Mouse (Mus musculus) MEL-GATA-1-ER (cell line): ENCODE measurements at regions not wholly inside any gene's neighbourhood (a gene's known extent, or its start where the extent isn't known, plus 50 kb on each side); places are given as distances from the start of the nearest gene placed in this dataset.

Experiments used
- DNase-seq: peaks from one replicate; pipeline ENCODE4 v3.0.0-alpha.2; 2012; ENCODE audit warnings: low read depth; ENCODE audit errors: extremely low read depth

DNA sequence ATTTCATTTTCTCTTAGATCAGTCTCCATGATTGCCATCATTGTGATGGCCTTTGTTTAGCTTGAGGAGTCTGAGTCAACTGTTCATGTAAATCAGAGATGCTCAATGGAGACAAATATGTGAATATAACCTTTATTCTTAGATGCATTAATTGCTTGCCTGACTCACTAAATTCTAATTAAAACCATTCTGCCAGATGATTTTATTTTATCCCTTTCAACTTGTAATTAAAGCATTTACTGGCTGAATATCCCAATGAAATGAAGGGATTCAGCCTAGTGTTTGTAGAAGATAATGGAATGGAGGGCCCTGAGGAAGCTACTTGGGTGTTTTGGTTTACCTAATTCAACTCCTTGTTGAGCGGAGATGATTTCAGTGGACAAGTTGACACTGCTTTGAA lies 777.1 kb upstream of the Auts2 start:
- DNase-seq, result no peak

DNA sequence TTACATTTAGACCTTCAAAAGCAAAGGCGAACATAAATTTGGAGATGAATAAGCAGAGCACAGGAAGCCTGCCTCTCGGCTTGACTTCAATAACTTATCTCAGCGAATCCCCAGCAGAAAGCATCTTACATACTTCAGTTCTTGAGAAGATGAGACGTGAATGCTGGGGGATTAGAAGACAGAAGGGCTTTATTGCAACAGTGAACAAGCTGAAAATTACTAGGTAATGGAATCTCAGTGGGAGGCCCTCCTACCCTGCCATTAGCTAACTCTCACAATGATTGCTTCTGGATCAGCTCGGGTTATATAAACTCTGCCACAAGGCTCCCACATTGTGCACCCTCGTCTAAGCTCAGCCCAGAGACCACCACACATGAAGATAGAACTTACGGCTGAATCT lies 770.9 kb upstream of the Auts2 start:
- DNase-seq, result no peak

DNA sequence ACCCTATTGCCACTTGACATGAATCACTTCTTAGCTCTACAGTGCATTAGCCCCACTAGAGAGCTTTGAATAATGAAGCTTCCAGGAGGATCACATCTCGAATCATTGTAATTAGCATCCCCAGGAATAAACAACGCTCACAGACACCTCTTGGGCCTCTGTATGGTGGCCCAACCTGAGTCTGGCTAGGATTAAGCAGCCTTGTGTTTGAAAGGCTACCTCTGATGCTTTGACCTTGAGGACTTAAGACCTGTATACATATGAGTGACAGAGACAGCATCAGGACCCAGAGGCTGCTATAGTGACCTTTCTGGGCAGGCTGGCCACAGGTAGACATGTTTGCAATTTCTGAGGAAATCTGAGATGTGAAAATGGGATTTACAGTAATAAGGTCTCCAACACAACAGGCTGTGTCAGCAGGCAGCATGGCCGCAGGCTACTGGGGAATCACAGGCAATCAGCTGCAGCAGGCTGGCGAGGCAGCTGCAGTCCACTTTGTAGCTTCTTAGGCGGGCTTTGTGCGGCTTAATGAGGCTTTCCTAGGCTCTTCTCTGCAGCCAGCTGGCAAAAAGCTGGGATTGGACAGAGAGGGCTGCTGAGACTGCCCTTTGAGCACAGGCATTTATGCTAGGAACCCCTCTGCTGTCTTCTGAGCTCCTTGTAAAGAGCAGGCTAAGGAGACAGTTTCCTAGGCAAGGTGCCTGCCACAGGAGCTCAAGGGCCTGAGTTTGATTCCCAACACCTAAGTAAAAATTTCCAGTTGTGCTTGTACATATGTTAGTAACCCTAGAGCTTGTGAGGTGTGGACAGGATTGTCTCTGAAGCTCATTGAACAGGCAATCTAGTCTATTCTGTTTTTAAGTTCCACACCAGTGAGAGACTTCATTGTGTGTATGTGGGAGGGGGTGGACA lies 768.1 kb upstream of the Auts2 start:
- DNase-seq, result no peak

DNA sequence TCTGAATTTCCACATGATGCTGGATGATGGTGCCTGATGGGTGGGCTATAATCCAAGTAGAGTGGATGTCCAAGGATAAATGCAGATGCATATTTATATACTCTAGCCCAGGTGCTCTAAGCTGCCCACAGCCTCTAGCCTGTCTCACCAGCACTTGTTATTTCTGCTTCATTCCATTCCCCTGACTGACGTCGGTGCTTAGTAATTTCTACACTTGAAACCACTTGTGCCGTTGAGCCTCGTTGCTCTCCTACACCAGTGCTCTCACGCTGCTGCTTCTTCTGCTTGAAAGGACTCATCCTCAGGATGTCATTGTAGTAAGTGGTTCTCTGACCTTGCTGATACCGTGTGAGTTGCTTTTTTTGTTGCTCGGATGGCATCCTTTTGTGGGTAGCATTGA lies 724.7 kb upstream of the Auts2 start:
- DNase-seq, result no peak

DNA sequence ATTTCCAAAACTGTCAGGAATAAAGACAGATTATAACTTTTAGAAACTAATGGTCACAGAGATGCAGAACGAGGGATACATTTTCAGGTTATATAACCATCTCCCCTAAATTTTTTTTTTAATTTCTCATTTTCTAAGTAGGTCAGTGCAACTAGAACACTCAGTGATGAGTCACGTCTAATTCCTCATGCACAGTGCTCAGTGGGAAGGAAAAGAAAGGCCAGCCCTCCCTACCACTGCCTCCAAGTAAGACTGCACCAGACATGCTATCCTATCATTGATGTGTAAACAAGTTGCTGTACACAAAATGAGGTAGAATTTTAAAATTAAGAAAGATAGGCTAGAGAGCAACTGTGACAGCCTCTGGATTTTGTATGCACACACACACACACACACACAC lies 724.2 kb upstream of the Auts2 start:
- no peak for DNase-seq

DNA sequence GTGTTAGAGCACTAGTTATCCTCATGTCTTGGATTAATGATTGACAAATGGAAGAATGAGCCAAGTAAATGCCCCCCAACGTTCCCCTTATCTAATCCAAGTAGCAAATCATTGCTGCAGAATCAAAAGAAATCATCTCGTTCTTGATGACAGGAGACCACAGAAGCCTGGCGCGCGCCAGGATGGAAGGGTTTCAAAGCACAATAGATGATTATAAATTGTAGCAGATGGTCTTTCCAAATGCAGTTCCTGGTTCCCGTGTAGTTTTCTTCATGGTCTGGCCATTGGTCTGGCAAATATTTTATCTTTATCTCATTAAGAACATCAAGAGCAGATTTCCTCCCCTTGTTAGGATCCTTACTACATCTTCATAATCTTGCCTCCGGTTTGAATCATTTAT lies 721.8 kb upstream of the Auts2 start:
- DNase-seq, result no peak

DNA sequence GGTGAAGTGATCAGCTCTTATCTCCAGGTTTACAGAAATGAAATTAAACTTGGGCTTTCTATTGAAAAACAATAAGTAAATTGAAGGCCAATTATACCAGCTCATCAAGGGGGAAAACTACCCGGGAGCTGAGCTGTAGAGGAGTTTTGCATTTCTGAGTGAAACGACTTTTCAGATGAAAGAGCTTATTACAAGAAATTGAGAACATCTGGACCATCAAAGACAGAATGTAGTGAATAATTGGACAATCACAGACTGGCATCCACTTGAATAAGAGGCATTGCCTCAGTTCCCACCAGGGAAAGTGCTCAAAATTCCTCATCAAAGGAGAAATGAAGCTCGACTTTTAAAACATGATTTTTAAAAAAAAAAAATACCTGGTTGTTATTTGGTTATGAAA lies 675.7 kb upstream of the Auts2 start:
- no peak for DNase-seq

DNA sequence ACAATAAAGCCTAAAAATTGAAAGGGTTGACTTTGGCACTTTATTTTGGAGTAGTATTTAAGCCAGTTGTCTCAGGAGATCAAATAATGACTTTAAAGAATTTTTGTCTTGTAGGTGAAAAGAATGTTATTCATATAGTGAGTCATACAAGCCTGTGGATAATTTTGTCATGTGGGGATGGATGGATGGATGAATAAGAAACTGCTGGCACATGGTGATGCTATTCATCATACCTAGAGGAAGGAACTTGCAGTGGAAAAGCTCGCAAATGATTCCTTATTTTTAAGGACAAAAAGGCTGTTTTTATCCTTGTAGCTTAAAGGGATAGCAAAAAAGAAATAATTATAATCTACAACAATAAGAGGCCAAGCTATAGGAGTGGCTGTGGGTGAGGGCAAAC lies 655.4 kb upstream of the Auts2 start:
- no peak for DNase-seq

DNA sequence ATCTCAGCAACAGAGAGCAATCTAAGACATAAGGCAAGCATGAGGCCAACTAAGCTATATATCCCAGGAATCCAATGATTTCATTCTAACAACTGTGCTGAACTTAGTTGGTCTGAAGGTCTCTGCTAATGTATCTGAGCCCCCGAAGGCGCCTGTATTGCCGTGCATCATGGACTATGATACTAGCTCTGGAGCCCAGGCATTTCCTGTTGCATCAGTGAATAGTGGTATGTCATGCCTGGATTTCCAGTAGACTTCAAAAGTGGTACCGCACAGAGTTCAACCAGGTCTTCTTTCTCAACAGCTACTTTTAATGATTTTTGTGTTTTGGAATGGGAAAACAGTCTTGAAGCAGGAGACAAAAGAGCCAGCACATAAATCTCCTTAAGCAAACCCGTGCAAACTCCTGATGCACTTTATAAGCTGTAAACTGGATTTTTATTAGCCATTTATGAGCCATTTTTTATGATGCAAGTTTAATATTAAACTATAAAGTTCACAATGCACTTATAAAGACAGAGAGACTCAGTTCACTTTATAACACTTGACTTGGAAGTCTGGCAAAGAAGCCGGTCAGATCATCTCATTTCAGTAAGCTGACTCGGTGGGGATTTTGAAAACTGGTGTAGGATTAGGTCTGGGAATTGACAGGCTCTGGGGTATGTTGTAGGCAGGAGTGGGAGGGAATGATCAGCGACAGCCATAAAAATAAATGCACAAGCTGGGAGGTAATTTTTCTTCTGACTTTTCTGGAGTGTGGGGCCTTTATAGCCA lies 646.8 kb upstream of the Auts2 start:
- no peak for DNase-seq

DNA sequence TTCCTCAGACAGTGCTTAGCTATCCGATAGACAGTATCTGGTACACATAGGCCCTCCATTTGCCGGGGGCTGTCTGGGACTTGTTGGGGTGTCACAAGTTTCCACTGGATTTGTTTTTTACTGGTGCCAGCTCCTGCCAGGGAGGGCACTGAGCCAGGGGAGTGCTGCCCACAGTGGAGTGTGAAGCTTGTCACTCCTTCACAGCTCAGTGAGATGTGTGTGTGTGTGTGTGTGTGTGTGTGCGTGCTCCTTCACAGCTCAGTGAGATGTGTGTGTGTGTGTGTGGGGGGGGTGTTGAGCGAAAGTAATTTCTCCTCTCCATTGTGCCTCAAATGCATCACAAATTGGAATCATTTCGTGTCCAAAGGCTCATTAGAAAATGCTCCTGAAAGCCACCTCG lies 632.5 kb upstream of the Auts2 start:
- DNase-seq, result no peak

DNA sequence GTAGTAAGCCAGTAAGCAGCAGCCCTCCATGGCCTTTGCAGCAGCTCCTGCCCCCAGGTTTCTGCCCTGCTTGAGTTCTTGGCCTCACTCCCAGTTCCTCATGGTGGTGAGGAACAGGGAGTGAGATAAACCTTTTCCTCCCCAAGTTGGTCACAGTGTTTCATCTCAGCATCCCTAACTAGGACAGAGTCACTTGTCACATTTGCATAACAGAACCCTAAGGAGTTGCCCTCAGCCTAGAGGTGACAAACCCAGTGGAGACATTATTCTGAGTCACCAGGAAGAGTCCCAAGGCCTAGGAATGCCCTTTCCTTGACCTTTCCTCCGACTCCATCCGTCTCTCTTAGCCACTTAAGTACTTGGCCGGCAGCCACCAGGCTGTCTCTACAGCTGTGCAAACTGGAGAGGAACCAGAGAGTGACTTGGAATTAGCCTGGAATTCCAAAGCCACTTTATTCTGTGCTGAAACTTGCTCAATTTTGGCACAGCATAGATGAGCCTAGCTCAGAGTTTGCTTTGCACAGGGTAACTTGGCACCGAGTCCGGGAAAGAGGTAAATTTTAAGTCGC lies 630.1 kb upstream of the Auts2 start:
- no peak for DNase-seq

DNA sequence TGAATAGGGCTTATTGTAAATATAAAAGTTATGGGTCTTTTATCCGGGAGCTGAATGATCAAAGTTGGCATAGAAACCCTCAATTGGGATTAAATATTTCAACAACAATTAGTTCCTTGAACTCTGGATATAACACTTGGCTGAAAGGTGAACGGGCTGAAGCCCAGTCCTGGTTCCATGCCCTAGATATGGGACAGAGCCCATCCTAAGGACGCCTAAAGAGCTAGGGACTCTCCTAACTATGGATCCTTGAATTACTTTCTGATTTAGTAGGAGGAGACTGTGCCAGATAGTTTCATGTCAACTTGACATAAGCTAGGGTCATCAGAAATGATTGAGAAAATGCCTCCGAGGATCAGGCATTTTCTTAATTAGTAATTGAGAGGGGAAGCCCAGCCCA lies 629.5 kb upstream of the Auts2 start:
- DNase-seq, result no peak

DNA sequence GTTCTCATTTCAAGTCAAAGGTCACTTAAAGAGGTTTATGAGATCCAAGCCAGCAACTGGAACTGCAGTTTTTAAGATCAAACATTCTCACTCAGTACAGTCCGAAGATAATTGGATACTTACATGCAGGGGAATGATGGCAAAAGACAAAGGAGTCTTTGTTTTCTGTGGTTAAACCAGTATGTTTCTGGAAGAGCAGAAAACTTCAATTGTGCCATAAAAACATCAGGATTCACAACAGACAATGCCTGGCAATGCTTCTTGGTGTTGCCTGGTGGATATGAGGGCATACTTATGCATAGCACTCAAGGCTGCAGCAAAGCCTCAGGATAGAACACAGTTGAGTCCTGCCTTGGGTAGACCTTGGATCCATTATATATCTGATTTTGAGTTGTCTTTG lies 628.1 kb upstream of the Auts2 start:
- no peak for DNase-seq

DNA sequence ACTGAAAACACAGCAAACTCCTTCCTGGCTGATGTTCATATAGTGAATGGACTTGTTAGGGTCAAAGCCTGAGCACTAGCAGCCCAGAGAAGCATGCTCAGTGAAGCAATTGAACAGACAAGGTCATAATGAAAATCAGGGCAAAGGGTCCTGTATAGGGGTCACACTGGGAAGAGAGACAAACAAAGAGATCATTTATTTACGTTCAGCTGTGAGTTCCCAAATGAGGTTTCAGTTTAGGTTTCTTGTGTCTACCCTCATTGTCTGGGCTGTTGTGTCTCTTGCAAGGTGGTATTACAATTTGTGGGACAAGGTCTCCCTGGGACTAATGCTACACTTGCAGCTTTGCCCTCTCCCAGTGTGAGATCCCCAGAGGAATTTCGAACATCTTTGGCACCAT lies 624.4 kb upstream of the Auts2 start:
- no peak for DNase-seq

DNA sequence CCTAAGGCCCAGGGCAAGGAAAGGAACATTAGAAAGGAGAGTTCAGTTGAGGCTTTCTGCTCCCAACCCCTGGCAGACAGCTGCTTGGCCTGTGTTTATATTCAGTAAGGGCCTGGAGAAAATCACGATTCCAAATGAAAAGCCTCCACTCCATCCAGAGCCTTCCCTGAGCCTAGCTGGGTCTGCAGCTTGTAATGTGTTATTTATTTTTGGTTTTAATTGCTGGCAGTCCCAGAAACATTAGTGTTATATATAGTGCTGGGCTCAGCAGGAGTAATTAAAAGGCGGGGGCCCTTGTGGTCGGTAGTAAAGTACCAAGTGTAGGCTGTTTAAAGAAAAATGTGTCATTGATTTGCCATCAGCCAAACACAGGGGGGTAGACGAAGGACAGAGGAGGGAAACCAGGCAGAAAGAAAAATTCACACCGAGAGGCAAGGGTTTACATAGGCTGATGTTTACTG lies 623.9 kb upstream of the Auts2 start:
- DNase-seq, result no peak

DNA sequence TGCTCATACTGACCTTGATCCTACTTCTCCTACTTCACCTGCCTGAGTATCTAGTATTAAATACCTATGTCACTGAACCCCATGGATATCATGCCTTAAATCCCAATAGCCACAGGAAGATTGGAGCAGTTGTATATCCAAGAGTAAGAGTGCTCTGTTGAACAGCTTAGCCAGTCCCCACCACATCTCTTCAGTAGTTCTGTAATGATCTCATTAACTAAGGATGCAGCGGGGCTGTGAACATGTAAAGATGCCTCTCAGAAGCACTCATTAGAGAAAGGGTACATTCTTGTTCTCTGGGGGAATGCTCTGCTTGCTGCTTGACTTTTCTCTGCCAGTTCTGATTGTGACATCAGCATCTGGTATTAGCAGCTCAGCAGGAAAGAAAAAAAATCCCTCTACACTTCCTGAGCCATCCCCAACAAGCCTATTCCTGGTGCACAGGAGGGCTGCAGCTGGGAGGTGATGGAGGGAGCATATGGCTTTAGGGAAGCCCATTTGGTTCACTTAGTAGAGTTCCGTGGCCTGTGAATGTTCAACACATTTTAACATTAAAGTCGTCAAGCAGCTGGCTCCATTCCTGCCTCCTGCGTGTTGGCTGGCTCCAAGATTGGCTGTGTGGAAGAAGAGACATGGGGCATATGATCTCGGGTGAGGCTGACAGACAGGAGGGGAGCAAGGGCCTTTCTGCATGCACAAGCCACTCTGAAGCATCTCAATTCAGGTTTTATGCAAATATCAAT lies 613.1 kb upstream of the Auts2 start:
- no peak for DNase-seq

DNA sequence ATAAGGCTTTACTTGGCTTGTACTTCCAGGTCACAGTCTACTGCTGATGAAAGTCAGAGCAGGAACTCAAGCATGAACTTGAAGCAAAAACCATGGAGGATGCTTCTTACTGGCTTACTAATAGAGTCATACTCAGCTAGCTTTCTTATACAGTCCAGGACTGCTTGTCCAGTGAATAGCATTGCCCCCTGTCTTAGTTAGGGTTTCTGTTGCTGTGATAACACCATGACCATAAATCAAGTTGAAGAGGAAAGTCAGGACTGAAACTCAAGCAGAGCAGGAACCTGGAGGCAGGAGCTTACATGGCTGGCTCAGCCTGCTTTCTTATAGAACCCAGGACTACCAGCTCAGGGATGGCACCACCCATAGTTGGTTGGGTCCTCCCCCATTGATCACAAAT lies 602.9 kb upstream of the Auts2 start:
- no peak for DNase-seq

DNA sequence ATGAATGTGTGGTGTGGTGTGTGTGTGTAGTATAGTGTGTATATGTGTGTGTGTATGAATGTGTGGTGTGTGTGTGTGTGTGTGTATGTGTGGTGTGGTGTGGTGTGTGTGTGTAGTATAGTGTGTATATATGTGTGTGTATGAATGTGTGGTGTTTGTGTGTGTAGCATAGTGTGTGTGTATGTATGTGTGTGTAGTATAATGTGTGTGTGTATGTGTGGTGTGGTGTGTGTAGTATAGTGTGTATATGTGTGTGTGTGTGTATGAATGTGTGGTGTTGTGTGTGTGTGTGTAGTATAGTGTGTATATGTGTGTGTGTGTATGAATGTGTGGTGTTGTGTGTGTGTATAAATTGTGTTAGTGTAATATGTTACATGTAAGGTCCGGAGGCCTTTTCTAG lies 600.5 kb upstream of the Auts2 start:
- no peak for DNase-seq

DNA sequence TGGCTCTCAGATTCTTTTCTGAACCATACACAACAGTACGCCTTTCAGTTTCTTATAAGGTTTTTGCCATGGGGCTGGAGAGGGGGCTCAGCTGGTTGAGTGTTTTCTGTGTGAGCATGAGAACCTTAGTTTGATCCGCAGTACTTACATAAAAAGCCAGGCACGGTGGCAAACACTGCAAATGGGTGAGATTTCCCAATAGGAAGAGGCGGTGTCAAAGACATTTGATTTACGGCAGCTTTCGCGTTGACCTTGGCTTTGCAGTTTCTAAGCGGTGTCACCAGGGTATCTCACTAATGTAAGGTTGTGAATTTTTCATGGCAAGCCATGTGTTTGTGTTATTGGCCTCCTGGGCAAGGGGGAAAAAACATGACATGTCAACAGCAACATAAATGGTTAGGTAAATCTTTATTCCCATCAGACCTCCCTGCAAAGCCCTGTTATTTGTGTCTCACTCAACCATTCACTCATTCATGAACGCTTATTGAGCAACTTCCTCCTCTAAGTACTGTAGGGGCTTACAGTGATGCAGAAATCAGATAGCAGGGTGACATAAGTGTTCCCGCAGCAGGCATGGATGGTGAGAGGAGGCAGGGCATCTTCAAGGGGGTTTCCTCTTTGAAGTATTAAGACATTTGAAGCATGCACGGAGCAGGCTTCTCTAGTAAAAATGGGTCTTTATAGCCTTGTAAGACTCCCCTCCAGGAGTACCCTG lies 599.4 kb upstream of the Auts2 start:
- DNase-seq, result no peak

DNA sequence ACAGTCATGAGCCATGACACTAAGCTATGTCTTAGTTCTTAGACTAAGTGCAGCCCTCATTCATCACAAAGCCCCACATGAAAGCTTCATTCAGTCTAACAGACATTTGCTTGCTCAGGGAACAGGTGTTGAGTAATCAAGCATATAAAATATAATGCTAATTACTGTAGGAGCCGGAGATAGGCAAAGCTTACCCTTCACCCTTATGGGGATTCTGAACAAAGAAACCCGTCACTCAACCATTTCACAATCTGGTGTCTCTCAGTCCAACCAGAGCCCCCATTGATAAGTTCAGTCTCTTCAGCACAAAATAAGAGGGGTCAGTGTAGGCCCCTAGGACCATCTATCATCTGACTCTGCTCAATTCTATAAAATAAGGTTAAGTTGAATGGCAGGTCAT lies 587.9 kb upstream of the Auts2 start:
- no peak for DNase-seq

DNA sequence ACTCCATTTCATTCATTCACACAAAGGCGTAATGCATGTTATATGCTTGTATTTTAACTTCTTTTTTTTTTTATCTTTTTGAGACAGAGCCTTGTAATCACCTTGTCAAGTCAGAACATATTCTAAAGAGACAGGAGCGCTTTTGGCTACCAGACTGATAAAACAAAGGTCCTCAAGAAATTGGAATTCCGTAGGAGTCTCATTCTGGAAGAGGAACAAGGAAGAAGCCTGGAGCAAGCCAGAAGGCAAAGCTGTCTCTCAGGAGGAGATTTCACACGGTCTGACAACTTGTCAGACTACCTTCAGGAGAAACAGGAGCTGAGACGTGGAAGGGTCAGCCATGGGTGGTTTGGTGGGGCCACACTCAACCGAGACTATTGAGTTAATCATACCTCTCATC lies 587.2 kb upstream of the Auts2 start:
- DNase-seq, result no peak
